ENCODE assay signal across 24 mouse cellular contexts in the genomic region with DNA sequence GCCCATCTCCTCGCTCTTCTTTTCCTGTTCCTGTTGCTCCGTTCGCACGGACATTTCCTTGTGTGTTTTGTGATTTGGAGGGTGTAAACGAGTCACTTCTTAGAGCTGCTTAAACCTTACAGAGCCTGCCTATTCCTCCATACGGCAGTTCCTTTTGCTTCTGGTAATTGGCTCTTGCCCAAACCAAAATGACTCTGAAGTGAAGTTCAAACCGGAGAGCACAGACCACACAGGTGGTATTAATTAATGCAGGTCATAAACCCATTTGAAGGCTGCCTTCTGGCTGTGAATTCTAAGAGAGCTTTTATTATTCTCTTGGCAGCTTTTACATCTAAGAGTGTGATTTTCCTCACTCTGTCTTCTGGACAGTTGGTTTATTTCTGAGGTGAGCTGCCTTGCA.
DNase-seq lines count a peak whose midpoint lies in the region; ATAC-seq lines count a peak whose summit lies in the region.
"Had no signal": no experiment of that assay in that cellular context is flagged by ENCODE, and none has a peak within 500 bp of the region (broad histone marks: within the 10 kb centered on the region; RNA-seq: fewer than 3 reads in every experiment).

No protein-coding gene starts in this region.

- no peak overlapping the region for H3K9ac ChIP-seq in forebrain, embryonic 14.5 days (ENCODE audit: low read length)
- no peak overlapping the region for H3K9ac ChIP-seq in forebrain, embryonic 15.5 days (replicated peaks)
- no peak overlapping the region for H3K9ac ChIP-seq in limb, embryonic 11.5 days (ENCODE audit: low read length)
- H3K9ac ChIP-seq: heart, embryonic 12.5 days; hindbrain, embryonic 14.5 days; intestine, embryonic 15.5 days; limb, embryonic 15.5 days; liver, embryonic 15.5 days; neural tube, embryonic 12.5 days had no signal

- intact Hi-C loops in left cerebral cortex, postnatal 14 days (cut with DNase I), result no loop called here

- no peak overlapping the region for H3K4me2 ChIP-seq in forebrain, embryonic 14.5 days (ENCODE audit: low read length)
- no peak overlapping the region for H3K4me2 ChIP-seq in forebrain, embryonic 15.5 days (replicated peaks)
- no peak overlapping the region for H3K4me2 ChIP-seq in limb, embryonic 11.5 days (ENCODE audit: low read depth, severe bottlenecking)
- H3K4me2 ChIP-seq: heart, embryonic 12.5 days; hindbrain, embryonic 14.5 days; intestine, embryonic 15.5 days; limb, embryonic 15.5 days; liver, embryonic 15.5 days; midbrain, embryonic 11.5 days; neural tube, embryonic 12.5 days had no signal

- 66% methylated on average over 7 of the region's 7 CpGs for WGBS in forebrain, embryonic 14.5 days
- WGBS in forebrain, embryonic 15.5 days, result 63% methylated on average over 7 of the region's 7 CpGs
- WGBS in embryonic facial prominence, embryonic 10.5 days, result 69% methylated on average over 7 of the region's 7 CpGs
- 22% methylated on average over 7 of the region's 7 CpGs for WGBS in limb, embryonic 11.5 days

- no peak overlapping the region for H3K27ac ChIP-seq in forebrain, embryonic 14.5 days (ENCODE audit: low read depth, low read length)
- H3K27ac ChIP-seq in forebrain, embryonic 15.5 days (replicated peaks), result no peak overlapping the region
- 0 out of 2 replicates have a peak overlapping the region, but pooled peaks have one; percentile 35 for H3K27ac ChIP-seq in embryonic facial prominence, embryonic 10.5 days (replicated peaks)
- peak overlapping the region; percentile 18; the same call in 1 of the 2 replicates for H3K27ac ChIP-seq in limb, embryonic 11.5 days (replicated peaks; ENCODE audit: low read depth, low read length)
- H3K27ac ChIP-seq: hindbrain, embryonic 14.5 days; intestine, embryonic 15.5 days; layer of hippocampus, adult 2 months; left cerebral cortex, adult 2 months; limb, embryonic 15.5 days; liver, embryonic 15.5 days; neural tube, embryonic 12.5 days had no signal

- DNase-seq in forebrain, embryonic 14.5 days (ENCODE audit: low spot score), result peak; percentile 3
- no peak for DNase-seq in embryonic facial prominence, embryonic 10.5 days (ENCODE audit: low spot score)
- DNase-seq in kidney, adult 9 months, result peak; percentile 38
- no peak for DNase-seq in limb, embryonic 11.5 days (ENCODE audit: low spot score)
- DNase-seq in left cerebral cortex, postnatal 14 days (ENCODE audit: low spot score in 2 of 2), result no peak
- no peak for DNase-seq in layer of hippocampus, postnatal 14 days (ENCODE audit: low spot score in 2 of 2)
- no peak for DNase-seq in cerebellum, adult 18-20 months
- DNase-seq: adrenal gland, postnatal 25 days; cerebellum, adult 2 months; cerebellum, postnatal 36 days; gastrocnemius, postnatal 14 days; heart, postnatal 14 days; right cerebral cortex, adult 18-20 months had no signal

- H3K9me3 ChIP-seq in forebrain, embryonic 14.5 days (replicated peaks; ENCODE audit: control insufficient read depth, low read length), result no peaks in the 10 kb centered on the region
- H3K9me3 ChIP-seq in forebrain, embryonic 15.5 days, result no peaks in the 10 kb centered on the region
- no peaks in the 10 kb centered on the region for H3K9me3 ChIP-seq in embryonic facial prominence, embryonic 10.5 days
- H3K9me3 ChIP-seq in limb, embryonic 11.5 days (ENCODE audit: control insufficient read depth, low read length), result no peaks in the 10 kb centered on the region
- H3K9me3 ChIP-seq: heart, embryonic 12.5 days; intestine, embryonic 15.5 days; limb, embryonic 15.5 days; liver, embryonic 15.5 days; neural tube, embryonic 12.5 days had no signal

- no peak for ATAC-seq in forebrain, embryonic 14.5 days
- ATAC-seq in forebrain, embryonic 15.5 days (replicated peaks), result no peak
- no peak for ATAC-seq in limb, embryonic 11.5 days (ENCODE audit: insufficient number of reproducible peaks, low FRiP score, low TSS enrichment, low read depth)
- ATAC-seq: intestine, embryonic 15.5 days had no signal

- no peaks in the 10 kb centered on the region for H3K36me3 ChIP-seq in forebrain, embryonic 14.5 days (ENCODE audit: control insufficient read depth, insufficient read depth, low read length)
- no peaks in the 10 kb centered on the region for H3K36me3 ChIP-seq in forebrain, embryonic 15.5 days
- no peaks in the 10 kb centered on the region for H3K36me3 ChIP-seq in embryonic facial prominence, embryonic 10.5 days (replicated peaks)
- no peaks in the 10 kb centered on the region for H3K36me3 ChIP-seq in limb, embryonic 11.5 days (ENCODE audit: control insufficient read depth, insufficient read depth, low read length)
- H3K36me3 ChIP-seq: G1E; heart, embryonic 12.5 days; intestine, embryonic 15.5 days; limb, embryonic 15.5 days; liver, embryonic 15.5 days; neural tube, embryonic 12.5 days had no signal

- H3K27me3 ChIP-seq in forebrain, embryonic 14.5 days (replicated peaks; ENCODE audit: control insufficient read depth, insufficient read depth, low read length), result no peaks in the 10 kb centered on the region
- no peaks in the 10 kb centered on the region for H3K27me3 ChIP-seq in forebrain, embryonic 15.5 days
- no peaks in the 10 kb centered on the region for H3K27me3 ChIP-seq in embryonic facial prominence, embryonic 10.5 days (replicated peaks; ENCODE audit: low read depth, poor library complexity, severe bottlenecking)
- no peaks in the 10 kb centered on the region for H3K27me3 ChIP-seq in limb, embryonic 11.5 days (ENCODE audit: control insufficient read depth, insufficient read depth, low read length)
- H3K27me3 ChIP-seq: heart, embryonic 12.5 days; intestine, embryonic 15.5 days; limb, embryonic 15.5 days; liver, embryonic 15.5 days; neural tube, embryonic 12.5 days had no signal

- H3K4me3 ChIP-seq in forebrain, embryonic 14.5 days (ENCODE audit: low read depth, low read length), result no peak overlapping the region
- no peak overlapping the region for H3K4me3 ChIP-seq in forebrain, embryonic 15.5 days
- no peak overlapping the region for H3K4me3 ChIP-seq in embryonic facial prominence, embryonic 10.5 days
- no peak overlapping the region for H3K4me3 ChIP-seq in limb, embryonic 11.5 days (ENCODE audit: low read depth, low read length)
- H3K4me3 ChIP-seq: heart, embryonic 12.5 days; intestine, embryonic 15.5 days; layer of hippocampus, adult 2 months; left cerebral cortex, adult 2 months; limb, embryonic 15.5 days; liver, embryonic 15.5 days; neural tube, embryonic 12.5 days had no signal

- H3K4me1 ChIP-seq in forebrain, embryonic 14.5 days (ENCODE audit: control insufficient read depth, insufficient read depth, low read length), result no peaks in the 10 kb centered on the region
- no peaks in the 10 kb centered on the region for H3K4me1 ChIP-seq in forebrain, embryonic 15.5 days
- peaks cover 16% of the 10 kb centered on the region for H3K4me1 ChIP-seq in embryonic facial prominence, embryonic 10.5 days
- 0 out of 2 replicates have a peak, but pooled peaks cover 8% of the 10 kb centered on the region for H3K4me1 ChIP-seq in limb, embryonic 11.5 days (ENCODE audit: control insufficient read depth, insufficient read depth, low read length)
- H3K4me1 ChIP-seq: heart, embryonic 12.5 days; intestine, embryonic 15.5 days; liver, embryonic 15.5 days; neural tube, embryonic 12.5 days had no signal

Comparison
In these comparisons a context has a peak if more than half of its experiments do, and no peak if none do; other contexts are left out.
1. DNase-seq: peak in forebrain, embryonic 14.5 days (single experiment) and kidney, adult 9 months (single experiment); none in embryonic facial prominence, embryonic 10.5 days (single experiment), limb, embryonic 11.5 days (single experiment), left cerebral cortex, postnatal 14 days (0 of 2), layer of hippocampus, postnatal 14 days (0 of 2) and cerebellum, adult 18-20 months (0 of 2).
2. H3K27ac ChIP-seq: peak in embryonic facial prominence, embryonic 10.5 days (single experiment) and limb, embryonic 11.5 days (single experiment); none in forebrain, embryonic 14.5 days (single experiment) and forebrain, embryonic 15.5 days (single experiment).